Mouse (Mus musculus): ENCODE measurements around the gene Hoxa6.

- no peak for TF ChIP-seq CTCF (IDR thresholded peaks at IDR 0.05; ENCODE audit: control insufficient read depth, insufficient read depth, insufficient read length)
- TF ChIP-seq MYOD1 (IDR thresholded peaks at IDR 0.05; ENCODE audit: control insufficient read depth, insufficient read length, low read depth) = no peak
- no peak for TF ChIP-seq USF1 (IDR thresholded peaks at IDR 0.05; ENCODE audit: low read depth)
- TF ChIP-seq MYOG (IDR thresholded peaks at IDR 0.05; ENCODE audit: control insufficient read depth, extremely low read depth, insufficient read length) = no peak
Measured at GRCm38 (mm10) chr6:52226569-52227257, 18.2 kb upstream of the Hoxa6 start.
